Mouse (Mus musculus) MEL (cell line): ENCODE measurements around the gene Trim66. TPM values are rescaled to one million over a fixed set of nuclear protein-coding genes. Genes with fewer than 3 reads are reported as not detected.

ENCODE experiments used
- DNase-seq: peaks from one replicate; pipeline ENCODE4 v3.0.0; 2011; ENCODE audit warnings: low read depth, low spot score
- H3K27ac ChIP-seq: 2 replicates; pipeline ENCODE4 v1.5.1; 2012; ENCODE audit warnings: low read depth, mild to moderate bottlenecking, control low read depth, low read length, moderate library complexity; ENCODE audit not compliant: control insufficient read depth
- H3K27me3 ChIP-seq, 2 experiments: fragments of 150-350 bp in 1 of 2; sonication (generic) in 1 of 2; 2 replicates each; pipeline ENCODE4 v1.6.1; 2012; ENCODE audit warnings: low read length in 2 of 2, mild to moderate bottlenecking in 2 of 2, improper control_type of control experiment in 1 of 2, moderate library complexity in 1 of 2; ENCODE audit not compliant: insufficient read depth in 2 of 2, control insufficient read depth in 1 of 2
- H3K36me3 ChIP-seq, 2 experiments: 2 replicates each; pipeline ENCODE4 v1.6.1; 2012 to 2014; ENCODE audit warnings: low read length in 2 of 2, improper control_type of control experiment in 1 of 2, inconsistent platforms in 1 of 2, mild to moderate bottlenecking in 1 of 2; ENCODE audit not compliant: insufficient read depth in 2 of 2, control insufficient read depth in 1 of 2
- H3K4me1 ChIP-seq, 2 experiments: fragments of 150-350 bp in 1 of 2; sonication (generic) in 1 of 2; 2 replicates each; pipeline ENCODE4 v1.6.1; 2012; ENCODE audit warnings: low read length in 2 of 2, improper control_type of control experiment in 1 of 2, mild to moderate bottlenecking in 1 of 2; ENCODE audit not compliant: insufficient read depth in 2 of 2, control insufficient read depth in 1 of 2
- H3K4me3 ChIP-seq, 2 experiments: fragments of 150-350 bp in 1 of 2; sonication (generic) in 1 of 2; 2 replicates each; pipeline ENCODE4 v1.5.1; 2012; ENCODE audit warnings: low read depth in 2 of 2, low read length in 2 of 2, mild to moderate bottlenecking in 2 of 2, moderate library complexity in 2 of 2, control low read depth in 1 of 2, improper control_type of control experiment in 1 of 2; ENCODE audit not compliant: control insufficient read depth in 1 of 2, insufficient read depth in 1 of 2
- H3K79me2 ChIP-seq: 2 replicates; pipeline ENCODE4 v1.6.1; 2012; ENCODE audit warnings: mild to moderate bottlenecking, low read length, moderate library complexity; ENCODE audit not compliant: control insufficient read depth, poor library complexity, insufficient read depth
- H3K9ac ChIP-seq: 2 replicates; pipeline ENCODE4 v1.6.1; 2012; ENCODE audit warnings: low read depth, mild to moderate bottlenecking, control low read depth, low read length, moderate library complexity; ENCODE audit not compliant: control insufficient read depth, poor library complexity, severe bottlenecking
- H3K9me3 ChIP-seq: fragments of 150-350 bp; sonication (generic); replicated peaks from 2 replicates; pipeline ENCODE4 v1.6.1; 2012; ENCODE audit warnings: mild to moderate bottlenecking, low read length, improper control_type of control experiment, moderate library complexity; ENCODE audit not compliant: insufficient read depth
- BHLHE40 ChIP-seq: IDR thresholded peaks from 2 replicates; pipeline ENCODE4 v1.6.1; 2012; ENCODE audit warnings: low read depth, mild to moderate bottlenecking, inconsistent platforms, low read length, improper control_type of control experiment, borderline replicate concordance
- CHD1 ChIP-seq: IDR thresholded peaks from 2 replicates; pipeline ENCODE4 v1.6.1; 2012; ENCODE audit warnings: low read depth, mild to moderate bottlenecking, inconsistent platforms, low read length, improper control_type of control experiment
- CHD2 ChIP-seq: IDR thresholded peaks from 2 replicates; pipeline ENCODE4 v1.6.1; 2011; ENCODE audit warnings: low read length, improper control_type of control experiment
- E2F4 ChIP-seq: IDR thresholded peaks from 2 replicates; pipeline ENCODE4 v1.6.1; 2011; ENCODE audit warnings: low read depth, low read length, improper control_type of control experiment, borderline replicate concordance
- EP300 ChIP-seq, 2 experiments: IDR thresholded peaks; 2 replicates each; pipeline ENCODE4 v1.6.1; 2011; ENCODE audit warnings: improper control_type of control experiment in 2 of 2, low read length in 2 of 2, low read depth in 1 of 2, mild to moderate bottlenecking in 1 of 2
- JUND ChIP-seq: IDR thresholded peaks from 2 replicates; pipeline ENCODE4 v1.6.1; 2011; ENCODE audit warnings: low read depth, mild to moderate bottlenecking, improper control_type of control experiment, low read length
- MAFK ChIP-seq: IDR thresholded peaks from 2 replicates; pipeline ENCODE4 v1.6.1; 2011; ENCODE audit warnings: low read depth, mild to moderate bottlenecking, low read length, improper control_type of control experiment, borderline replicate concordance
- MAX ChIP-seq: IDR thresholded peaks from 2 replicates; pipeline ENCODE4 v1.6.1; 2011; ENCODE audit warnings: low read length, improper control_type of control experiment
- MYB ChIP-seq: IDR thresholded peaks from 2 replicates; pipeline ENCODE4 v1.6.1; 2011; ENCODE audit warnings: mild to moderate bottlenecking, low read depth, low read length, improper control_type of control experiment
- MYC ChIP-seq: IDR thresholded peaks from 2 replicates; pipeline ENCODE4 v1.6.1; 2011; ENCODE audit warnings: low read depth, mild to moderate bottlenecking, low read length, improper control_type of control experiment, moderate library complexity
- NELFE ChIP-seq: IDR thresholded peaks from 2 replicates; pipeline ENCODE4 v1.6.1; 2011; ENCODE audit warnings: low read depth, low read length, improper control_type of control experiment
- POLR2A ChIP-seq, 2 experiments: IDR thresholded peaks; 2 replicates each; pipeline ENCODE4 v1.6.1; 2011 to 2012; ENCODE audit warnings: low read length in 2 of 2, mild to moderate bottlenecking in 2 of 2, control low read depth in 1 of 2, improper control_type of control experiment in 1 of 2, low read depth in 1 of 2, moderate library complexity in 1 of 2; ENCODE audit not compliant: control insufficient read depth in 1 of 2, insufficient read depth in 1 of 2, poor library complexity in 1 of 2
- POLR2AphosphoS2 ChIP-seq: IDR thresholded peaks from 2 replicates; pipeline ENCODE4 v1.6.1; 2011; ENCODE audit warnings: low read length, improper control_type of control experiment
- TCF12 ChIP-seq: IDR thresholded peaks from 2 replicates; pipeline ENCODE4 v1.6.1; 2014; ENCODE audit warnings: low read depth, mild to moderate bottlenecking, inconsistent platforms, low read length, improper control_type of control experiment, moderate library complexity
- USF2 ChIP-seq, 2 experiments: IDR thresholded peaks; 2 replicates each; pipeline ENCODE4 v1.6.1; 2011 to 2012; ENCODE audit warnings: improper control_type of control experiment in 2 of 2, low read length in 2 of 2, borderline replicate concordance in 1 of 2, inconsistent platforms in 1 of 2, low read depth in 1 of 2, mild to moderate bottlenecking in 1 of 2; ENCODE audit not compliant: insufficient read depth in 1 of 2
- ZC3H11A ChIP-seq: IDR thresholded peaks from 2 replicates; pipeline ENCODE4 v1.6.1; 2012; ENCODE audit warnings: low read depth, mild to moderate bottlenecking, inconsistent platforms, low read length, improper control_type of control experiment
- ZKSCAN1 ChIP-seq: IDR thresholded peaks from 2 replicates; pipeline ENCODE4 v1.6.1; 2012; ENCODE audit warnings: low read depth, mild to moderate bottlenecking, inconsistent platforms, low read length, improper control_type of control experiment, moderate library complexity
- ZMIZ1 ChIP-seq: IDR thresholded peaks from 2 replicates; pipeline ENCODE4 v1.6.1; 2012; ENCODE audit warnings: low read depth, mild to moderate bottlenecking, inconsistent platforms, low read length, improper control_type of control experiment, moderate library complexity
- ZNF384 ChIP-seq: IDR thresholded peaks from 2 replicates; pipeline ENCODE4 v1.6.1; 2012; ENCODE audit warnings: low read depth, mild to moderate bottlenecking, inconsistent platforms, low read length, improper control_type of control experiment
- polyA plus RNA-seq, 2 experiments: library from polyadenylated mRNA; stranded (reverse) in 1 of 2; unstranded in 1 of 2; fragments of >175 nt in 1 of 2; fragments of >200 nt in 1 of 2; gene quantifications; 2 replicates each; pipeline versions ENCODE4 v1.2.1 to v1.2.4; 2012; ENCODE audit warnings: low replicate concordance in 2 of 2, low read depth in 1 of 2; ENCODE audit not compliant: insufficient read length in 2 of 2, insufficient read depth in 1 of 2, missing spikeins in 1 of 2
- total RNA-seq: library from RNA; depleted of rRNA; stranded (reverse); fragments of 300-350 nt; gene quantifications from 2 replicates; pipeline ENCODE4 v1.2.3, GENCODE M21; 2012

The Trim66 gene
- total and polyA plus RNA-seq, 3 experiments: 0.01 TPM; not detected in 2

DNA sequence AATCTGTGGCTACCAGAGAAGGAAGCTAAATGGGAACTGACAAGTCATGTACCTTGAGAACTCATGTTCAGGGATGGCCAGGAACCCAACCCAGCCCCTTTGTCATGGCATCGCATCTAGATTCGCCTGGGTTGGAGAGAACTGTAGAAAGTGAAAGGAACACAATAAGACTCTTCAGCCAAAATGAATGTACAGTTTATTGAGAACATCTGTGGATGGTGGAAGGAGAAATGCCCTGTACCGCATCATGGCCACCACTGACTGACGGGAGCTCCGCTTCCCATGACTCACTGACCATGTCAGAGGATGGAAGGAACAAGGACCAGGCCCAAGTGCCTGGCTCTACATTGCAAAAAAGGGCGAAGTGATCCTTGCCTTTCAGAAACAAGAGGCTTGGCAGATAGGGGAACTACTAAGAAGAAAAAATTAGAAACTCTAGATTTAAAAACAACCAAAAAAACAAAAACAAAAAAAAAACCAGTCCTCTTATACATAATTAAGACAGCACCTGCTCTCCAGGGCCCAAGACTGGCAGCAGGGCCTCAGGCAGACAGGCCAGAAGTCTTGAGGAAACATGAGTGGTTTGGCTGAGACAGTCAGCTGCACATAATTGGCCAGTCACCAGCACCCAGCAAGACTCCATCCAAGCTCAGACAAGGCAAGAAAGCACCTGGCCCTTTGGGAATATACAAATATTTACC lies 16.0 kb upstream of the Trim66 start:
- DNase-seq: peak; percentile 73
- H3K27ac ChIP-seq: peak overlapping the region; percentile 4; the same call in 1 of the 2 replicates
- no peak overlapping the region for H3K4me3 ChIP-seq
- no peaks in the 10 kb centered on the region for H3K9me3 ChIP-seq
- H3K4me1 ChIP-seq: peaks cover 0 to 7% of the 10 kb centered on the region in 2 experiments; a peak in 1 of 4 replicates
- TF ChIP-seq CHD2 (no peak; the same call in 1 of the 2 replicates), POLR2AphosphoS2 (peak; percentile 97), CHD1 (no peak), POLR2A (IDR thresholded peaks at IDR 0.05; ENCODE audit: control insufficient read depth in 1 of 2, insufficient read depth in 1 of 2, low read depth in 1 of 2, low read length in 2 of 2, poor library complexity in 1 of 2) (peak in 1 of 2 experiments; percentile 65; a peak in 2 of 4 replicates), ZMIZ1 (no peak), MAFK (no peak; the same call in 1 of the 2 replicates), NELFE (peak; percentile 30), USF2 (IDR thresholded peaks at IDR 0.05; ENCODE audit: borderline replicate concordance in 1 of 2, insufficient read depth in 1 of 2, low read depth in 1 of 2, low read length in 2 of 2) (no peak), JUND (0 out of 2 replicates have a peak, but pooled peaks have one; percentile 10), ZNF384 (0 out of 2 replicates have a peak, but pooled peaks have one; percentile 10), MAX (no peak)
- peaks cover 33% of the 10 kb centered on the region for H3K79me2 ChIP-seq
- H3K27me3 ChIP-seq: no peaks in the 10 kb centered on the region
- H3K36me3 ChIP-seq: peaks cover 19 to 20% of the 10 kb centered on the region in 2 experiments
- no peak overlapping the region for H3K9ac ChIP-seq

GRCm38 (mm10) chr7:109523304-109523703 lies 15.4 kb upstream of the Trim66 start:
- TF ChIP-seq ZNF384 (no peak), JUND (no peak), E2F4 (no peak; the same call in 1 of the 2 replicates), MYB (no peak), ZKSCAN1 (no peak), CHD2 (0 out of 2 replicates have a peak, but pooled peaks have one; percentile 12), BHLHE40 (no peak), MYC (no peak), EP300 (IDR thresholded peaks at IDR 0.05; ENCODE audit: low read depth in 1 of 2, low read length in 2 of 2) (no peak), POLR2A (IDR thresholded peaks at IDR 0.05; ENCODE audit: control insufficient read depth in 1 of 2, insufficient read depth in 1 of 2, low read depth in 1 of 2, low read length in 2 of 2, poor library complexity in 1 of 2) (peak in 1 of 2 experiments; percentile 38; a peak in 2 of 4 replicates), TCF12 (no peak), ZC3H11A (no peak), CHD1 (0 out of 2 replicates have a peak, but pooled peaks have one; percentile 42)
- Histone ChIP-seq H3K4me1 (peaks cover 0 to 7% of the 10 kb centered on the region in 2 experiments; a peak in 1 of 4 replicates), H3K36me3 (peaks cover 19 to 20% of the 10 kb centered on the region in 2 experiments), H3K27me3 (no peaks in the 10 kb centered on the region), H3K9ac (peak overlapping the region; percentile 29; the same call in 1 of the 2 replicates), H3K27ac (peak overlapping the region; percentile 25), H3K79me2 (peaks cover 33% of the 10 kb centered on the region), H3K4me3 (no peak overlapping the region), H3K9me3 (no peaks in the 10 kb centered on the region)
- DNase-seq: no peak
